21 mouse cellular contexts compared by ENCODE assay signal in the genomic region with DNA sequence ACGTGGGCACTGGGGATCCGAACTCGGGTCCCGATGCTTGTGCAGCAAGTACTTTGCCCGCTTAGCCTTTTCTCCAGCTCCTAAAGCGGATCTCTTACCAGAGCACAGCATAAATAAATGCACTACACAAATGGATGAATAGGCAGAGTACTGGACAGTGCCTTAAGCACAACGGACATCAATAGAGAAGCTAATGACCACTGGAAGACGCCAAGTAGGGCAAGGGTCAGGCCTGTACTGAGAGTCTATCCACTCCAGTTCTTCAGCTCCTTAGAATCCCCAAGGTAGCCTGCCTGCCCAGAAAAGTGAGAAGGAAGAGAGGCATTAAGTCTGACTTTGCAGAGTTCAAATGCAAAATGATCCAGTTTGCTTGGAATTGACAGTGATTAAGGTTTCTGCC.
DNase-seq lines count a peak whose midpoint lies in the region; ATAC-seq lines count a peak whose summit lies in the region.
"Had no signal": no experiment of that assay in that cellular context is flagged by ENCODE, and none has a peak within 500 bp of the region (broad histone marks: within the 10 kb centered on the region; RNA-seq: fewer than 3 reads in every experiment).

No protein-coding gene starts in this region.

- no peaks in the 10 kb centered on the region for H3K9me3 ChIP-seq in hindbrain, embryonic 16.5 days (ENCODE audit: control insufficient read depth, low read length)
- H3K9me3 ChIP-seq in hindbrain, embryonic 12.5 days (replicated peaks) = no peaks in the 10 kb centered on the region
- no peaks in the 10 kb centered on the region for H3K9me3 ChIP-seq in forebrain, embryonic 16.5 days (ENCODE audit: control insufficient read depth, low read length)
- H3K9me3 ChIP-seq: embryonic facial prominence, embryonic 15.5 days; forebrain, embryonic 10.5 days; hindbrain, embryonic 15.5 days; liver, embryonic 12.5 days; lung, embryonic 15.5 days; midbrain, embryonic 12.5 days; neural tube, embryonic 15.5 days; stomach, embryonic 15.5 days had no signal

- H3K4me3 ChIP-seq in hindbrain, embryonic 16.5 days (ENCODE audit: low read length) = no peak overlapping the region
- no peak overlapping the region for H3K4me3 ChIP-seq in hindbrain, embryonic 12.5 days
- no peak overlapping the region for H3K4me3 ChIP-seq in forebrain, embryonic 16.5 days (replicated peaks; ENCODE audit: low read length)
- H3K4me3 ChIP-seq: embryonic facial prominence, embryonic 15.5 days; forebrain, embryonic 10.5 days; hindbrain, embryonic 15.5 days; liver, embryonic 12.5 days; lung, embryonic 15.5 days; midbrain, embryonic 12.5 days; myocyte; neural tube, embryonic 15.5 days; stomach, embryonic 15.5 days had no signal

- H3K4me2 ChIP-seq in hindbrain, embryonic 16.5 days (ENCODE audit: low read length) = no peak overlapping the region
- H3K4me2 ChIP-seq in hindbrain, embryonic 12.5 days (replicated peaks) = no peak overlapping the region
- H3K4me2 ChIP-seq in forebrain, embryonic 16.5 days (ENCODE audit: low read length) = no peak overlapping the region
- H3K4me2 ChIP-seq: embryonic facial prominence, embryonic 15.5 days; hindbrain, embryonic 15.5 days; liver, embryonic 12.5 days; lung, embryonic 15.5 days; midbrain, embryonic 12.5 days; neural tube, embryonic 15.5 days; stomach, embryonic 15.5 days had no signal

- no peak overlapping the region for H3K9ac ChIP-seq in hindbrain, embryonic 16.5 days (ENCODE audit: low read depth, low read length)
- H3K9ac ChIP-seq in hindbrain, embryonic 12.5 days = no peak overlapping the region
- no peak overlapping the region for H3K9ac ChIP-seq in forebrain, embryonic 16.5 days (replicated peaks; ENCODE audit: low read depth, low read length)
- H3K9ac ChIP-seq: embryonic facial prominence, embryonic 15.5 days; hindbrain, embryonic 15.5 days; liver, embryonic 12.5 days; lung, embryonic 15.5 days; midbrain, embryonic 12.5 days; neural tube, embryonic 15.5 days; stomach, embryonic 15.5 days had no signal

- no peaks in the 10 kb centered on the region for H3K27me3 ChIP-seq in hindbrain, embryonic 16.5 days (replicated peaks; ENCODE audit: control insufficient read depth, insufficient read depth, low read length)
- H3K27me3 ChIP-seq in hindbrain, embryonic 12.5 days = no peaks in the 10 kb centered on the region
- no peaks in the 10 kb centered on the region for H3K27me3 ChIP-seq in forebrain, embryonic 16.5 days (replicated peaks; ENCODE audit: control insufficient read depth, insufficient read depth, low read length)
- H3K27me3 ChIP-seq: CH12.LX; embryonic facial prominence, embryonic 15.5 days; hindbrain, embryonic 15.5 days; liver, embryonic 12.5 days; lung, embryonic 15.5 days; midbrain, embryonic 12.5 days; neural tube, embryonic 15.5 days; stomach, embryonic 15.5 days had no signal

- intact Hi-C loops in left cerebral cortex, postnatal 4 days (cut with DNase I) = no loop called here

- H3K36me3 ChIP-seq in hindbrain, embryonic 16.5 days (ENCODE audit: control insufficient read depth, insufficient read depth, low read length) = no peaks in the 10 kb centered on the region
- H3K36me3 ChIP-seq in hindbrain, embryonic 12.5 days = no peaks in the 10 kb centered on the region
- no peaks in the 10 kb centered on the region for H3K36me3 ChIP-seq in forebrain, embryonic 16.5 days (ENCODE audit: control insufficient read depth, insufficient read depth)
- H3K36me3 ChIP-seq: embryonic facial prominence, embryonic 15.5 days; forebrain, embryonic 10.5 days; hindbrain, embryonic 15.5 days; liver, embryonic 12.5 days; lung, embryonic 15.5 days; midbrain, embryonic 12.5 days; neural tube, embryonic 15.5 days; stomach, embryonic 15.5 days had no signal

- H3K27ac ChIP-seq in hindbrain, embryonic 16.5 days (ENCODE audit: low read depth, low read length) = no peak overlapping the region
- H3K27ac ChIP-seq in hindbrain, embryonic 12.5 days = no peak overlapping the region
- no peak overlapping the region for H3K27ac ChIP-seq in forebrain, embryonic 16.5 days (ENCODE audit: low read length)
- H3K27ac ChIP-seq: embryonic facial prominence, embryonic 15.5 days; forebrain, embryonic 10.5 days; hindbrain, embryonic 15.5 days; liver, embryonic 12.5 days; lung, embryonic 15.5 days; midbrain, embryonic 12.5 days; neural tube, embryonic 15.5 days; stomach, embryonic 15.5 days had no signal

- H3K4me1 ChIP-seq in hindbrain, embryonic 16.5 days (ENCODE audit: control insufficient read depth, insufficient read depth, low read depth, low read length) = no peaks in the 10 kb centered on the region
- H3K4me1 ChIP-seq in hindbrain, embryonic 12.5 days = no peaks in the 10 kb centered on the region
- H3K4me1 ChIP-seq in forebrain, embryonic 16.5 days (replicated peaks; ENCODE audit: control insufficient read depth, insufficient read depth, low read length) = no peaks in the 10 kb centered on the region
- H3K4me1 ChIP-seq: hindbrain, embryonic 15.5 days; liver, embryonic 12.5 days; lung, embryonic 15.5 days; midbrain, embryonic 12.5 days; neural tube, embryonic 15.5 days; stomach, embryonic 15.5 days had no signal

- DNase-seq in cerebellum, postnatal 10 days = peak; percentile 4 to 15
- DNase-seq in cerebellum, adult 9-10 months = no peak
- peak; percentile 5 for DNase-seq in left cerebral cortex, postnatal 4 days
- DNase-seq in left cerebral cortex, adult 11 months (ENCODE audit: low spot score) = no peak
- peak; percentile 34 for DNase-seq in kidney, postnatal 10 days
- DNase-seq: cerebellum, adult 9-11 months; gastrocnemius, postnatal 36 days; thymus, adult 2 months had no signal

- 84% methylated on average over 8 of the region's 8 CpGs for WGBS in hindbrain, embryonic 16.5 days
- WGBS in hindbrain, embryonic 12.5 days = 82% methylated on average over 8 of the region's 8 CpGs
- 84% methylated on average over 8 of the region's 8 CpGs for WGBS in forebrain, embryonic 16.5 days

- peak; percentile 48; the same call in 1 of the 2 replicates for ATAC-seq in hindbrain, embryonic 16.5 days
- no peak for ATAC-seq in hindbrain, embryonic 12.5 days (ENCODE audit: low FRiP score)
- no peak for ATAC-seq in forebrain, embryonic 16.5 days
- ATAC-seq: liver, embryonic 12.5 days had no signal

Comparison
In these comparisons a context has a peak if more than half of its experiments do, and no peak if none do; other contexts are left out.
1. DNase-seq: peak in cerebellum, postnatal 10 days (2 of 2), left cerebral cortex, postnatal 4 days (single experiment) and kidney, postnatal 10 days (single experiment); none in cerebellum, adult 9-10 months (single experiment) and left cerebral cortex, adult 11 months (single experiment).